Mouse (Mus musculus): Measurements from ENCODE around the gene Bud23. TPM values are rescaled to one million over a fixed set of nuclear protein-coding genes. Genes with fewer than 3 reads are reported as not detected.
"Not testable (repeated sequence)": the region's sequence is repeated elsewhere in the genome, so short reads cannot be mapped to it uniquely, and the experiment has no call there.

Bud23 gene
- polyA plus RNA-seq, 1 experiment = 56.4 TPM

DNA sequence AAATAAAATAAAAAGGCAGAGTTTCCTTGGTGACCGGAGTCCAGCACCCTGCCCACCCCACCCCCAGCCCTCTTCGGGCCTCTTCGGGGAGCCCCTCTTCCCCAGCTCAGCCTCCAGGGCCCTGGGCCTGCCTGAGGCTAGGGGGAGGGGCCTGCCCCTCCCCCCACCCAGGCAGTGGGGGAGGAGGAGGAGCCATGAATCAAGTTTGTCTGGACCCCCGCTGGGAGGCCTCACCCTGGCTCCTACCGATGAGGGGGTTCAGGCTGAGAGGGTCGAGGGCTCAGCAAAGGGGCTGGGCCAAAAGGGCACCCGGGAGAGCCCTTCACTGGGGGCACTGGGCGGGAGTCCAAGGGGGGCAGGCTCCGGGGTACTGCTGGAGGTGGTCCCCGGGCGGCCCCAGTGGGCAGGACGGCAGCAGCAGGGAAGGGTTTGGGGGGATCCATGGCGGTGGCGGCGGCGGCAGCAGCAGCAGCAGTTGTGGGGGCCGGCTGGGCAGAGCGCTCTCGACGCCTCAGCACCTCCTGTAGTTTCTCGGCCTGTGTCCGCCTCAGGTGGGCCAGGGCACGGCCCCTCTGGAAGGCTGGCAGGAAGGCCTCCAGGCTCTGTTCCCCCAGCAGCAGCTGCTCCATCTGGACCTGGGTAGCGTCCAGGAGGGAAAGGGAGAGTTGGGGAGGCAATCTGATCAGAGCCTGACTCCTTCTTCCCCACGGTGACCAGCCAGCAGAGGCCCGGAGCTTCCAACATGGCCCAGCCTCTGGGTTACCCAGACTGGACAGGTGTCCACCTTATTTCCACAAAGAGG is 8.8 kb upstream of the Bud23 start:
- Histone ChIP-seq H3K4me1 (ENCODE audit: control insufficient read depth, insufficient read depth, low read length) (no peaks in the 10 kb centered on the region), H3K4me3 (replicated peaks; ENCODE audit: extremely low read depth, low read depth, low read length) (no peak overlapping the region)
- TF ChIP-seq POLR2A (IDR thresholded peaks at IDR 0.05; ENCODE audit: borderline replicate concordance, extremely low read depth, low read depth, low read length) = no peak
- TF ChIP-seq CTCF (IDR thresholded peaks at IDR 0.05; ENCODE audit: insufficient read depth, low read length) = no peak
- 47% methylated on average over 26 of the region's 26 CpGs for WGBS
- no peak for DNase-seq

DNA sequence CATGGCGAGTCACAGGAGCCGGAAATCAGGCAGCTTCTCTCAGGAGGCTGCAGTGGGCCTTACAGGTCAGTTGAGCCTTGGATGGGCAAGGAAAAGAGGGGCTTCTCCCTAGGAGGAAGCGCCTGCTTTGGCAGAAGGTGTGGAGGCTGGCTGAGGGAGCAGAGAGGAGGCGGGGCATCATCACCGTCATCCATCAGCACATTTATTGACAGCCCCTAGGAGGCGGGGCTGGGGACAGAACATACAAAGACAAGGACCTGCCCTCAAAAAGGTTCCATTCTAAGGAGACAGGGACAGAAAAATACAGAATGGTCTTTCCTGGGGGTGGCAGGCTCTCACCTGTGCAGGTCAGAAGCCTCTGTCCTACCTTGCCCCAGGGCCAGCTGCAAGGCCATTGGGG is 8.0 kb upstream of the Bud23 start:
- no peak for DNase-seq
- Histone ChIP-seq H3K4me3 (replicated peaks; ENCODE audit: extremely low read depth, low read depth, low read length) (no peak overlapping the region), H3K4me1 (ENCODE audit: control insufficient read depth, insufficient read depth, low read length) (no peaks in the 10 kb centered on the region)
- WGBS = 71% methylated on average over 6 of the region's 6 CpGs
- TF ChIP-seq POLR2A (IDR thresholded peaks at IDR 0.05; ENCODE audit: borderline replicate concordance, extremely low read depth, low read depth, low read length) (no peak), CTCF (IDR thresholded peaks at IDR 0.05; ENCODE audit: insufficient read depth, low read length) (no peak)

DNA sequence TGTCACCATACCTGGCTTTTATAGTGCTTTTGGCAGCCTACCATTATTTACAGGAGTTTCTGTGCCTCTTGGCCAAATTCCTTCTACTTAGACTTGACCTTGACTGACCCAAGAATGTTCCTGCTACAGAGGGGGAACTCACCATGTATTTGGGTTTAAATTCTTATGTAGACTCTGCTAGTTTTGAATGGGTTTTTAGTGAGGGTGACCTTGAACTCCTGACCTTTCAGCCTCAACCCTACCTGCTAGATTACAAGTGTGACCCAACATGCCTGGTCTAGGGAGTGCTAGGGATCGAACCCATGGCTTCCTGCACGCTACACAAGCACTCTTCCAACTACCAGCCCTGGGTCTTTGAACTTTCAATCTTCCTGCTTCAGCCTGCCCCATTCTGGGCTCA is 7.3 kb upstream of the Bud23 start:
- Histone ChIP-seq H3K4me1 (ENCODE audit: control insufficient read depth, insufficient read depth, low read length) (no peaks in the 10 kb centered on the region), H3K4me3 (replicated peaks; ENCODE audit: extremely low read depth, low read depth, low read length) (no peak overlapping the region)
- DNase-seq = no peak
- TF ChIP-seq POLR2A (IDR thresholded peaks at IDR 0.05; ENCODE audit: borderline replicate concordance, extremely low read depth, low read depth, low read length) (no peak), CTCF (IDR thresholded peaks at IDR 0.05; ENCODE audit: insufficient read depth, low read length) (no peak)
- WGBS = 95% methylated on average over 2 of the region's 2 CpGs

DNA sequence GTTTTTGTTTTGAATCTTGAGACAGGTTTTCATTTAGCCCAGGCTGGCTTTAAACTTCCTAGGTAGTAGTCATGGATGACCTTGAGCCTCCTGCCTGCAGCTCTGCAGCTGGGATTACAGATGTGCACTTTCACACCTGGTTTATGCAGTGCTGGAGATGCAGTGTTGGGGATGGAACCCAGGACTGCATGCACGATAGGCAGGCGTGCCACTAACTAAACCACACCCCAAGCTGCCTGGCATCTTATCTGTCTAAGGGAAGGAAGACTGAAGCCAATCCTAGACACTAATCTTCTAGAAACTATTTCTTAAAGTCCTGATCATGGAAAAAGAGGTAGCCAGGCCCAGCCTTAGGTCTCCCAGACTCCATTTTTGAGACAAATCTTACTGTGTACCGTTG is 5.7 kb upstream of the Bud23 start:
- TF ChIP-seq CTCF (IDR thresholded peaks at IDR 0.05; ENCODE audit: insufficient read depth, low read length) = no peak
- no peak for TF ChIP-seq POLR2A (IDR thresholded peaks at IDR 0.05; ENCODE audit: borderline replicate concordance, extremely low read depth, low read depth, low read length)
- WGBS = 86% methylated on average over 3 of the region's 3 CpGs
- Histone ChIP-seq H3K4me3 (replicated peaks; ENCODE audit: extremely low read depth, low read depth, low read length) (no peak overlapping the region), H3K4me1 (ENCODE audit: control insufficient read depth, insufficient read depth, low read length) (0 out of 2 replicates have a peak, but pooled peaks cover 2% of the 10 kb centered on the region)
- DNase-seq = no peak

DNA sequence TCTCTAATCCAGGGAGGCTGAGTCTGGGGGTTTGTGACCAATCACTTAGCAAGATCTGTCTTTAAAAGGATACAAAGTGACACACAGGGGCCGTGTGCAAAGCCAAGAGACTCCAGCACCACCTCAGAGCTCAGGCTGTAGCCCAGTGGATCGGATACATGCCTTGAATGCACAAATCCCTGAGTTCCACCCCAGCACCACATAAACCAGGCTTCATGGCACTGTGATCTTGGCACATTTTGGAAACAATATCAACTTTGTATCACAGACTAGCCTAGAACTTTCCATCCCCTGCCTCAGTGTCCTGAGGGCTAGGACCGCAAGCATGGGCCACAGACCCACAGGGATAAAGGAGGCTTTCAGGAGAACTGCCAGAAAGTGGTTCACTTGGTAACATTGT is 1.2 kb upstream of the Bud23 start:
- 94% methylated on average over 3 of the region's 3 CpGs for WGBS
- Histone ChIP-seq H3K4me1 (ENCODE audit: control insufficient read depth, insufficient read depth, low read length) (0 out of 2 replicates have a peak, but pooled peaks cover 2% of the 10 kb centered on the region), H3K4me3 (replicated peaks; ENCODE audit: extremely low read depth, low read depth, low read length) (no peak overlapping the region)
- no peak for DNase-seq
- TF ChIP-seq CTCF (IDR thresholded peaks at IDR 0.05; ENCODE audit: insufficient read depth, low read length) (no peak), POLR2A (IDR thresholded peaks at IDR 0.05; ENCODE audit: borderline replicate concordance, extremely low read depth, low read depth, low read length) (no peak)

DNA sequence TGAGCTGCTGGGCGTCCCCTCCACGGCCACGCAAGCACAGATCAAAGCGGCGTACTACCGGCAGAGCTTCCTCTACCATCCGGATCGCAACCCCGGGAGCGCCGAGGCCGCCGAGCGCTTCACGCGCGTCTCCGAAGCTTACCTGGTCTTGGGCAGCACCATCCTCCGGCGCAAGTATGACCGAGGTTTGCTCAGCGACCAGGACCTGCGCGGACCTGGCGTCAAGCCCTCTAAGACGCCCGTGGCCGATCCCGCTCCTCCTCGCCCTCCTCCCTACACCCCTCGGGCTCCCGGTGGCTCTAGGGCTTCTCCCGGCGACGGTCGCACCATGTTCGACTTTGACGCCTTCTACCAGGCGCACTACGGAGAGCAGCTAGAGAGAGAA is 385 bp downstream of the Bud23 start:
- DNase-seq = no peak
- 0 out of 2 replicates have a peak, but pooled peaks cover 2% of the 10 kb centered on the region for H3K4me1 ChIP-seq (ENCODE audit: control insufficient read depth, insufficient read depth, low read length)
- H3K4me3 ChIP-seq (replicated peaks; ENCODE audit: extremely low read depth, low read depth, low read length) = peak overlapping the region; percentile 94
- under 1% methylated on average over 40 of the region's 40 CpGs for WGBS
- no peak for TF ChIP-seq POLR2A (IDR thresholded peaks at IDR 0.05; ENCODE audit: borderline replicate concordance, extremely low read depth, low read depth, low read length)
- TF ChIP-seq CTCF (IDR thresholded peaks at IDR 0.05; ENCODE audit: insufficient read depth, low read length) = no peak

DNA sequence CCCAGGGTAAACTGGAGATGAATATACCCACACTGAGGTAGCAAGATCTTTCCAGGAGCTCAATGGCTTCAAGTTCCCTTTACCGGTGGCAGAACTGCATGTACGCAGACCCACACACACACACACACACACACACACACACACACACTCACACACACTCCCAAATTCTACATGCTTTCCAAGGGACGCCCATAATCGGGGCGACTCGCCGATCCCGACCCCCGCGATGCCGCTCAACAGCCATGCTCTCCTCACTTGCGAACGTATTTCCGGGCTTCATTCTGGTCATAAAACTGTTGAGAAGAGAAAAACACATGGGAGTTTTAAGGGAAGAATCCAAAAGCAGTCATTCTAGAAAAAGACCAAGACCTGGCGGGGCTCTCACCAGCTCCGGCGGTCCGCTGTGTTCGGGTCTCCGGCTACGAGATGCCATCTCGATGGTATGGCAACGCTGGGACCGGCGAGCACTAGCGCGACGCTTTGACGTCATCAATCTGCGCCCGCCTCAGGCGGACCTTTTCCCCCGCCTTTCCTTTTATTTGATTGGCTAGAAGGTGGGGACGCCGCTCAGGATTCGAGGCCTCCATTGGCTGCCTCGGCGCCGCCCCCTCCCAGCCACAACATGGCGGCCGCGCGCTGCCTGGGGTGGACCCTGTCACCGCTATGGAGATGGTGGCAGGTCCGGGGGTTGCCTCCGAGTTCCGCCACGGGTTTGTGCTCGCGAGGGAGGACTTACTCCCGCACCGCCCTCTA is 954 bp downstream of the Bud23 start, which contains the start of gene Dnajc30:
Dnajc30 (plus strand) TSS at position 574 of the 753 bp plus-strand sequence.
- WGBS = under 1% methylated on average over 52 of the region's 52 CpGs
- peak; percentile 94 for DNase-seq
- 0 out of 2 replicates have a peak, but pooled peaks cover 2% of the 10 kb centered on the region for H3K4me1 ChIP-seq (ENCODE audit: control insufficient read depth, insufficient read depth, low read length)
- TF ChIP-seq POLR2A (IDR thresholded peaks at IDR 0.05; ENCODE audit: borderline replicate concordance, extremely low read depth, low read depth, low read length) (peak; percentile 61; the same call in 1 of the 2 replicates), CTCF (IDR thresholded peaks at IDR 0.05; ENCODE audit: insufficient read depth, low read length) (no peak)
- peak within 1 kb of the TSS; percentile 94 for H3K4me3 ChIP-seq (replicated peaks; ENCODE audit: extremely low read depth, low read depth, low read length)

DNA sequence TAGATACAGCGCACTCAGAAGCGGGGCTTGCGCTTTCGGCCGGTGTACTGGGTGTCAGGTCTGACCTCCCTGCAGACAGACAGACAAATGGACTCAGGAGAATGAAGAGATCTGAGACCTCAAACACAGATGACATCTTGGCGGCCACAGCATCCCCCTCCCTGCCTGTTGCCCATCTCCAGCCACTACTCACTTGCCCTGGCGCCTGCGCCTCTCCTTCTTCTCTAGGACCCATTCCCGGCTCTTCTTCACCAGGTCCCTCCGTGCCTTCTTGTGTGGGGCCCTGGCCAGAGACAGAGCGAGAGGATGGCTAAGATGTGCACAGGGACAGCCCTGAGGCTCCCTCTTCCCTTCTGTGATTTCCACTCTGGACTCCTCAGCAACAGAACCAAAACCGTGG is 11.4 kb downstream of the Bud23 start:
- TF ChIP-seq POLR2A (IDR thresholded peaks at IDR 0.05; ENCODE audit: borderline replicate concordance, extremely low read depth, low read depth, low read length) = no peak
- no peak for TF ChIP-seq CTCF (IDR thresholded peaks at IDR 0.05; ENCODE audit: insufficient read depth, low read length)
- Histone ChIP-seq H3K4me1 (ENCODE audit: control insufficient read depth, insufficient read depth, low read length) (no peaks in the 10 kb centered on the region), H3K4me3 (replicated peaks; ENCODE audit: extremely low read depth, low read depth, low read length) (no peak overlapping the region)
- DNase-seq = no peak
- WGBS = 82% methylated on average over 12 of the region's 12 CpGs

DNA sequence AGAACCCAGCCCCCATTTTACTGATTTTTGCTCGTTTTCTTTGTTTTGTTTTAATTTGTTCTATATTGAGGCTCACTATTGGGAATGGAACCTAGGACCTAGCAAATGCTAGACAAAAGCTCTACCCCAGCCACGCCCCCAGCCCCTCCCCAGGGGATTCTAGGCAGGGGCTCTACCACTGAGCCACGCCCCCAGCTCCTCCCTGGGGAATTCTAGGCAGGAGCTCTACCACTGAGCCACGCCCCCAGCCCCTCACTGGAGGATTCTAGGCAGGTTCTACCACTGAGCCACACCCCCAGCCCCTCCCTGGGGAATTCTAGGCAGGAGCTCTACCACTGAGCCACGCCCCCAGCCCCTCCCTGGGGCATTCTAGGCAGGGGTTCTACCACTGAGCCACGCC is 15.5 kb downstream of the Bud23 start:
- DNase-seq; H3K4me1 ChIP-seq (ENCODE audit: control insufficient read depth, insufficient read depth, low read length); H3K4me3 ChIP-seq (replicated peaks; ENCODE audit: extremely low read depth, low read depth, low read length): not testable (repeated sequence)
- 96% methylated on average over 5 of the region's 6 CpGs for WGBS

All from lung, adult 2 months (tissue).